Mouse (Mus musculus) gonadal fat pad, adult 2 months (tissue): ENCODE measurements around the gene Bfsp2. TPM values are rescaled to one million over a fixed set of nuclear protein-coding genes. Genes with fewer than 3 reads are reported as not detected.

ENCODE experiments used
- DNase-seq: peaks from one replicate; pipeline ENCODE4 v3.0.0-alpha.2; 2012; ENCODE audit warnings: low read depth
- polyA plus RNA-seq: library from polyadenylated mRNA; depleted of rRNA; stranded (reverse); fragments of >200 nt; gene quantifications from 2 replicates; pipeline ENCODE4 v1.2.3, GENCODE M21; 2012; rRNA removed

Bfsp2 gene
- polyA plus RNA-seq, 1 experiment, result not detected

GRCm38 (mm10) chr9:103383576-103383975, 96.6 kb downstream of the Bfsp2 start:
- no peak for DNase-seq

- no peak for DNase-seq
Measured at GRCm38 (mm10) chr9:103382989-103383388, 97.2 kb downstream of the Bfsp2 start.

GRCm38 (mm10) chr9:103380566-103380965, 99.7 kb downstream of the Bfsp2 start:
- DNase-seq, result no peak

GRCm38 (mm10) chr9:103379199-103379598, 101.0 kb downstream of the Bfsp2 start:
- DNase-seq, result no peak

- no peak for DNase-seq
Measured at GRCm38 (mm10) chr9:103378686-103379085, 101.5 kb downstream of the Bfsp2 start.

GRCm38 (mm10) chr9:103376346-103377320, 103.6 kb downstream of the Bfsp2 start:
- DNase-seq, result no peak

Other genes starting within 250 kb of the Bfsp2 start
- gene Trf, start 250.0 kb downstream of the Bfsp2 start, polyA plus RNA-seq, result 927 and 1,066 TPM in 2 replicates
- 0.63 and 1.0 TPM in 2 replicates for gene 1300017J02Rik, start 175.3 kb downstream of the Bfsp2 start, polyA plus RNA-seq
- 8.5 and 9.8 TPM in 2 replicates for gene Topbp1, start 175.2 kb downstream of the Bfsp2 start, polyA plus RNA-seq
- 31.2 and 39.6 TPM in 2 replicates for gene Cdv3, start 114.6 kb downstream of the Bfsp2 start, polyA plus RNA-seq